In genomic region chr10:47652341-47652740, GRCm38 (mm10) we compare ENCODE assay signal across 18 mouse cellular contexts.
A peak's percentile ranks its signal among the peaks of the same experiment; 100 is the strongest.
DNase-seq lines count a peak whose midpoint lies in the region; ATAC-seq and TF ChIP-seq lines count a peak whose summit lies in the region.
"Had no signal": no experiment of that assay in that cellular context is flagged by ENCODE, and none has a peak within 500 bp of the region (broad histone marks: within the 10 kb centered on the region; RNA-seq: fewer than 3 reads in every experiment).

No protein-coding gene starts in this region.

- H3K27ac ChIP-seq in liver, adult 2 months (replicated peaks; ENCODE audit: insufficient read depth, low read depth, low read length), result no peak overlapping the region
- H3K27ac ChIP-seq in liver, embryonic 12.5 days, result no peak overlapping the region

- no peak for TF ChIP-seq CTCF in liver, adult 2 months (IDR thresholded peaks at IDR 0.05; ENCODE audit: low read depth, low read length)

- H3K4me3 ChIP-seq in liver, adult 2 months (ENCODE audit: insufficient read depth, low read depth, low read length), result no peak overlapping the region
- H3K4me3 ChIP-seq in liver, embryonic 12.5 days, result no peak overlapping the region

- H3K9ac ChIP-seq in liver, adult 2 months (ENCODE audit: low read depth, low read length), result no peak overlapping the region
- no peak overlapping the region for H3K9ac ChIP-seq in liver, embryonic 12.5 days

- H3K4me1 ChIP-seq in liver, adult 2 months (ENCODE audit: control insufficient read depth, insufficient read depth, low read length), result no peaks in the 10 kb centered on the region; the same call in 1 of the 2 replicates
- no peaks in the 10 kb centered on the region for H3K4me1 ChIP-seq in liver, embryonic 12.5 days

- no peaks in the 10 kb centered on the region for H3K36me3 ChIP-seq in liver, adult 2 months (ENCODE audit: control insufficient read depth, insufficient read depth, low read length)
- no peaks in the 10 kb centered on the region for H3K36me3 ChIP-seq in liver, embryonic 12.5 days
- H3K36me3 ChIP-seq: G1E had no signal

- no peaks in the 10 kb centered on the region for H3K79me2 ChIP-seq in liver, adult 2 months (ENCODE audit: control insufficient read depth, insufficient read depth, low read length)

- no peak for TF ChIP-seq POLR2A in liver, adult 2 months (IDR thresholded peaks at IDR 0.05; ENCODE audit: extremely low read depth, insufficient read depth, low read length)

- no peaks in the 10 kb centered on the region for H3K9me3 ChIP-seq in liver, embryonic 12.5 days (replicated peaks)
- H3K9me3 ChIP-seq: G1E had no signal

- no peak for ATAC-seq in liver, embryonic 12.5 days
- ATAC-seq: activated CD4-positive, CD25-positive, alpha-beta regulatory T cell, adult 4 months; CD4-positive, CD25-positive, alpha-beta regulatory T cell, adult 4 months; Patski had no signal

- no peak overlapping the region for H3K4me2 ChIP-seq in liver, embryonic 12.5 days

- DNase-seq in liver, adult 2 months (ENCODE audit: extremely low read depth, low read depth, low spot score), result peak; percentile 97
- DNase-seq: adrenal gland, adult 2 months; adrenal gland, adult 8-10 months; adrenal gland, postnatal 10 days; adrenal gland, postnatal 14 days; adrenal gland, postnatal 25 days; adrenal gland, postnatal 36 days; B cell, adult 2 months; cerebellum, adult 11 months; cerebellum, adult 11-12 months; cerebellum, adult 18-20 months; cerebellum, adult 2 months had no signal

- 22% methylated on average over 1 of the region's 1 CpGs for WGBS in liver, adult 2 months
- 39% methylated on average over 1 of the region's 1 CpGs for WGBS in liver, embryonic 12.5 days (ENCODE audit: insufficient replicate concordance)

- H3K27me3 ChIP-seq in liver, adult 2 months (ENCODE audit: control insufficient read depth, insufficient read depth, low read length), result no peaks in the 10 kb centered on the region
- no peaks in the 10 kb centered on the region for H3K27me3 ChIP-seq in liver, embryonic 12.5 days (replicated peaks)
- H3K27me3 ChIP-seq: CH12.LX, Patski had no signal
